34 mouse cellular contexts compared by ENCODE assay signal in the genomic region with DNA sequence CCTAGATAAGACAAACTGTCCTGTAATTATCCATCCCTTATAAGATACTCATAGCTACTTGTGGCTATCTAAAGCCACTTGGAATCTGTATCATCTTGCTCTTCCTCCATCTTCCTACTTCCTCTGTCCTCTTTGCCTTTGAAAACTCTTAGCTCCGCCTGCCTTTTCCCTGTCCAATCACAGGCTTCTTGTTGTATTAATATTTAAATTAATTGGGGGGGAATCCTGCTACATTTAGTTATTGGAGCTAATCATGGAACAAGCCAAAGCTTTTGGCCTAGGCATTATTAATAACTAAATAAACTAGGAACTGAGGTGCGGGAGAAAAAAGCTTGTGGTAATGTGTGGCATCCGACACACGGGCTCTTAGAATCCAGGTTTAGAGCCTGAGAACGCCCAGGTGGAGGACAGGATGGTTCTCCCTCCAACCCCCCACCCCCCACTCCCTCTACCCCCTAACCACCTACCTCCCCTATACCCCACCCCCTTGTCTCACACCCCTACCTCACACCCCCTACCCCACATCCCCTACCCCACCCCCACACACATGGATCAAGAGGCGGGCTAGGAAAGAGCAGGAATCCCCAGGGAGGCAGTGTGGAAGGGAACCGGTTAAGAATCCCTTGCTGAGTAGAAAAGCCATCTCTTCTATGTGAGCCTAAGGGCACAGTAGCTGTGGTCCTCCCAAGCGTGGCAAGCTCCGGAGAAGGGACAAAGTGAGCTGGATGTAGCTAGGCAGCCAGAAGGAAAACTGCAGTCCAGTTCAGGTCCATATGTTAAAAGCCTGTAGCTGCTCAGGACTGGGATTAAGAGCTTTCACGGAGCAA. TPM values are rescaled to one million over a fixed set of nuclear protein-coding genes. Genes with fewer than 3 reads are reported as not detected.
DNase-seq lines count a peak whose midpoint lies in the region; ATAC-seq lines count a peak whose summit lies in the region.
"Had no signal": no experiment of that assay in that cellular context is flagged by ENCODE, and none has a peak within 500 bp of the region (broad histone marks: within the 10 kb centered on the region; RNA-seq: fewer than 3 reads in every experiment).

No protein-coding gene starts in this region.

- intact Hi-C loops in heart, postnatal 25 days (cut with DNase I) = no loop called here

- WGBS in limb, embryonic 11.5 days = 54% methylated on average over 10 of the region's 10 CpGs
- 53% methylated on average over 10 of the region's 10 CpGs for WGBS in limb, embryonic 10.5 days
- 53% methylated on average over 10 of the region's 10 CpGs for WGBS in embryonic facial prominence, embryonic 10.5 days

- DNase-seq in heart, adult 11 months = peak; percentile 5
- no peak for DNase-seq in heart, adult 9 months (ENCODE audit: low spot score in 2 of 2)
- DNase-seq in limb, embryonic 11.5 days (ENCODE audit: low spot score) = no peak
- no peak for DNase-seq in limb, embryonic 10.5 days (ENCODE audit: low spot score)
- peak; percentile 72 for DNase-seq in ES-CJ7 (ENCODE audit: low read depth, low spot score)
- DNase-seq in retina, embryonic 14.5 days (ENCODE audit: low spot score) = peak; percentile 29
- no peak for DNase-seq in embryonic facial prominence, embryonic 10.5 days (ENCODE audit: low spot score)
- no peak for DNase-seq in heart, postnatal 25 days (ENCODE audit: low spot score)
- DNase-seq: adrenal gland, postnatal 14 days; cerebellum, adult 11 months; cerebellum, adult 9-11 months; embryo, embryonic 11 days; gastrocnemius, adult 2 months; gastrocnemius, postnatal 36 days; heart, adult 2 months; heart, postnatal 36 days; left cerebral cortex, postnatal 4 days; liver; lung, adult 2 months; lung, postnatal 10 days; spleen, adult 18-20 months; thymus, adult 2 months; thymus, postnatal 36 days had no signal

- H3K4me2 ChIP-seq in limb, embryonic 11.5 days (ENCODE audit: low read depth, severe bottlenecking) = no peak overlapping the region
- H3K4me2 ChIP-seq: embryonic facial prominence, embryonic 13.5 days; forebrain, embryonic 15.5 days; heart, embryonic 15.5 days; hindbrain, embryonic 12.5 days had no signal

- H3K9me3 ChIP-seq in limb, embryonic 11.5 days (ENCODE audit: control insufficient read depth, low read length) = no peaks in the 10 kb centered on the region; the same call in none of the 2 replicates
- no peaks in the 10 kb centered on the region for H3K9me3 ChIP-seq in limb, embryonic 10.5 days (replicated peaks)
- peaks cover 8% of the 10 kb centered on the region; the same call in 1 of the 2 replicates for H3K9me3 ChIP-seq in embryonic facial prominence, embryonic 10.5 days
- H3K9me3 ChIP-seq: embryonic facial prominence, embryonic 13.5 days; forebrain, embryonic 15.5 days; heart, embryonic 15.5 days; hindbrain, embryonic 12.5 days had no signal

- H3K9ac ChIP-seq in limb, embryonic 11.5 days (ENCODE audit: low read length) = no peak overlapping the region
- H3K9ac ChIP-seq: embryonic facial prominence, embryonic 13.5 days; forebrain, embryonic 15.5 days; heart, embryonic 15.5 days; hindbrain, embryonic 12.5 days; liver, embryonic 14.5 days had no signal

- no peaks in the 10 kb centered on the region for H3K36me3 ChIP-seq in limb, embryonic 11.5 days (ENCODE audit: control insufficient read depth, insufficient read depth, low read length)
- peaks cover 24% of the 10 kb centered on the region for H3K36me3 ChIP-seq in limb, embryonic 10.5 days
- peaks cover 23% of the 10 kb centered on the region for H3K36me3 ChIP-seq in embryonic facial prominence, embryonic 10.5 days (replicated peaks)

- H3K4me1 ChIP-seq in limb, embryonic 11.5 days (ENCODE audit: control insufficient read depth, insufficient read depth, low read length) = no peaks in the 10 kb centered on the region
- peaks cover 5% of the 10 kb centered on the region; the same call in 1 of the 2 replicates for H3K4me1 ChIP-seq in limb, embryonic 10.5 days
- peaks cover 7% of the 10 kb centered on the region; the same call in 1 of the 2 replicates for H3K4me1 ChIP-seq in embryonic facial prominence, embryonic 10.5 days
- H3K4me1 ChIP-seq: embryonic facial prominence, embryonic 13.5 days; forebrain, embryonic 15.5 days; heart, embryonic 15.5 days; hindbrain, embryonic 12.5 days had no signal

- H3K4me3 ChIP-seq in limb, embryonic 11.5 days (ENCODE audit: low read depth, low read length) = no peak overlapping the region
- no peak overlapping the region for H3K4me3 ChIP-seq in limb, embryonic 10.5 days
- no peak overlapping the region for H3K4me3 ChIP-seq in embryonic facial prominence, embryonic 10.5 days
- H3K4me3 ChIP-seq: embryonic facial prominence, embryonic 13.5 days; forebrain, embryonic 10.5 days; forebrain, embryonic 15.5 days; gastrocnemius, adult 2 months; heart, adult 2 months; heart, embryonic 15.5 days; hindbrain, embryonic 12.5 days; myocyte had no signal

- no peaks in the 10 kb centered on the region for H3K27me3 ChIP-seq in limb, embryonic 11.5 days (ENCODE audit: control insufficient read depth, insufficient read depth, low read length)
- H3K27me3 ChIP-seq in limb, embryonic 10.5 days (ENCODE audit: low read depth, poor library complexity, severe bottlenecking) = no peaks in the 10 kb centered on the region
- H3K27me3 ChIP-seq in embryonic facial prominence, embryonic 10.5 days (replicated peaks; ENCODE audit: low read depth, poor library complexity, severe bottlenecking) = no peaks in the 10 kb centered on the region
- H3K27me3 ChIP-seq: embryonic facial prominence, embryonic 13.5 days; forebrain, embryonic 15.5 days; heart, embryonic 15.5 days; hindbrain, embryonic 12.5 days had no signal

- H3K27ac ChIP-seq in limb, embryonic 11.5 days (replicated peaks; ENCODE audit: low read depth, low read length) = no peak overlapping the region
- H3K27ac ChIP-seq in limb, embryonic 10.5 days = no peak overlapping the region
- no peak overlapping the region for H3K27ac ChIP-seq in embryonic facial prominence, embryonic 10.5 days (replicated peaks)
- H3K27ac ChIP-seq: embryonic facial prominence, embryonic 13.5 days; forebrain, embryonic 10.5 days; forebrain, embryonic 15.5 days; gastrocnemius, adult 2 months; heart, adult 2 months; heart, embryonic 15.5 days; hindbrain, embryonic 12.5 days; liver, embryonic 14.5 days; macrophage; stomach, postnatal 0 days had no signal

- peak; percentile 51; the same call in 1 of the 2 replicates for ATAC-seq in limb, embryonic 11.5 days (ENCODE audit: insufficient number of reproducible peaks, low FRiP score, low TSS enrichment, low read depth)
- ATAC-seq: forebrain, embryonic 15.5 days; intestine, postnatal 0 days had no signal

RNA-seq across cellular contexts. Expression of a gene that starts 10.0 kb away (rescaled TPM):
- polyA plus RNA-seq in limb, embryonic 11.5 days (2014; fragmentation: Nextera tagmentation; extraction: Ambion mirVana) = 10.4 and 10.6 TPM in 2 replicates
- 8.7 and 10.8 TPM in 2 replicates for polyA plus RNA-seq in limb, embryonic 10.5 days (2016; fragmentation: Nextera tagmentation; extraction: Ambion mirVana)
- polyA plus RNA-seq in embryonic facial prominence, embryonic 10.5 days (2016; fragmentation: Nextera tagmentation; extraction: Ambion mirVana) = 8.2 and 8.6 TPM in 2 replicates
- 1 to 10 TPM; 3.2 to 3.7 TPM for total RNA-seq in heart, postnatal 25 days (2021)

RNA-seq across cellular contexts. Expression of a gene that starts 20.8 kb away (rescaled TPM):
- 50.1 and 51.2 TPM in 2 replicates for polyA plus RNA-seq in limb, embryonic 11.5 days (2014; fragmentation: Nextera tagmentation; extraction: Ambion mirVana)
- polyA plus RNA-seq in limb, embryonic 10.5 days (2016; fragmentation: Nextera tagmentation; extraction: Ambion mirVana) = 41.4 and 54.7 TPM in 2 replicates
- polyA plus RNA-seq in embryonic facial prominence, embryonic 10.5 days (2016; fragmentation: Nextera tagmentation; extraction: Ambion mirVana) = 46.4 and 47.7 TPM in 2 replicates
- 1 to 10 TPM; 3.1 to 4.5 TPM for total RNA-seq in heart, postnatal 25 days (2021)

RNA-seq across cellular contexts. Expression of a gene that starts 25.6 kb away (rescaled TPM):
- polyA plus RNA-seq in limb, embryonic 11.5 days (2014; fragmentation: Nextera tagmentation; extraction: Ambion mirVana) = 3.1 and 3.8 TPM in 2 replicates
- 2.6 and 3.2 TPM in 2 replicates for polyA plus RNA-seq in limb, embryonic 10.5 days (2016; fragmentation: Nextera tagmentation; extraction: Ambion mirVana)
- 2.4 and 3.1 TPM in 2 replicates for polyA plus RNA-seq in embryonic facial prominence, embryonic 10.5 days (2016; fragmentation: Nextera tagmentation; extraction: Ambion mirVana)
- 1 to 10 TPM; 1.7 to 1.8 TPM for total RNA-seq in heart, postnatal 25 days (2021)
- total RNA-seq: CH12.LX had no signal

RNA-seq across cellular contexts. Expression of a gene that starts 36.2 kb away (rescaled TPM):
- polyA plus RNA-seq in limb, embryonic 11.5 days (2014; fragmentation: Nextera tagmentation; extraction: Ambion mirVana) = 13.2 and 14.2 TPM in 2 replicates
- 12.1 and 15.9 TPM in 2 replicates for polyA plus RNA-seq in limb, embryonic 10.5 days (2016; fragmentation: Nextera tagmentation; extraction: Ambion mirVana)
- polyA plus RNA-seq in embryonic facial prominence, embryonic 10.5 days (2016; fragmentation: Nextera tagmentation; extraction: Ambion mirVana) = 13.8 and 13.9 TPM in 2 replicates
- total RNA-seq in heart, postnatal 25 days (2021) = 1 to 10 TPM; 1.8 to 2.5 TPM

RNA-seq across cellular contexts. Expression of a gene that starts 42.9 kb away (rescaled TPM):
- polyA plus RNA-seq in limb, embryonic 11.5 days (2014; fragmentation: Nextera tagmentation; extraction: Ambion mirVana) = 4.9 and 5.8 TPM in 2 replicates
- polyA plus RNA-seq in limb, embryonic 10.5 days (2016; fragmentation: Nextera tagmentation; extraction: Ambion mirVana) = 6.7 and 7.0 TPM in 2 replicates
- polyA plus RNA-seq in embryonic facial prominence, embryonic 10.5 days (2016; fragmentation: Nextera tagmentation; extraction: Ambion mirVana) = 5.7 and 6.7 TPM in 2 replicates
- total RNA-seq in heart, postnatal 25 days (2021) = 1 to 10 TPM; 1.7 to 2.1 TPM
- total RNA-seq: CH12.LX had no signal

Comparison
In these comparisons a context has a peak if more than half of its experiments do, and no peak if none do; other contexts are left out.
1. DNase-seq: peak in heart, adult 11 months (single experiment), ES-CJ7 (single experiment) and retina, embryonic 14.5 days (single experiment); none in heart, adult 9 months (0 of 2), limb, embryonic 11.5 days (single experiment), limb, embryonic 10.5 days (single experiment), embryonic facial prominence, embryonic 10.5 days (single experiment) and heart, postnatal 25 days (single experiment).